Mouse (Mus musculus) c-Kit-negative CD71-positive TER-119-positive erythroid progenitor cells, embryonic 14.5 days (primary cell): ENCODE results near the gene Lrrc29.
A peak's percentile ranks its signal among the peaks of the same experiment; 100 is the strongest.
"Not testable (repeated sequence)": the region's sequence is repeated elsewhere in the genome, so short reads cannot be mapped to it uniquely, and the experiment has no call there.

Experiments
- DNase-seq: peaks from one replicate; pipeline ENCODE4 v3.0.0-alpha.2; 2013; ENCODE audit warnings: low read depth, low spot score

The Lrrc29 gene

GRCm38 (mm10) chr8:105291364-105291763 lies 34.7 kb downstream of the Lrrc29 start:
- DNase-seq = not testable (repeated sequence)

GRCm38 (mm10) chr8:105290554-105291314 lies 35.3 kb downstream of the Lrrc29 start:
- peak; percentile 79 for DNase-seq

GRCm38 (mm10) chr8:105289805-105290460 lies 36.1 kb downstream of the Lrrc29 start, which contains the start of gene 4931428F04Rik:
4931428F04Rik (minus strand) TSS chr8:105289864.
- no peak for DNase-seq

DNA sequence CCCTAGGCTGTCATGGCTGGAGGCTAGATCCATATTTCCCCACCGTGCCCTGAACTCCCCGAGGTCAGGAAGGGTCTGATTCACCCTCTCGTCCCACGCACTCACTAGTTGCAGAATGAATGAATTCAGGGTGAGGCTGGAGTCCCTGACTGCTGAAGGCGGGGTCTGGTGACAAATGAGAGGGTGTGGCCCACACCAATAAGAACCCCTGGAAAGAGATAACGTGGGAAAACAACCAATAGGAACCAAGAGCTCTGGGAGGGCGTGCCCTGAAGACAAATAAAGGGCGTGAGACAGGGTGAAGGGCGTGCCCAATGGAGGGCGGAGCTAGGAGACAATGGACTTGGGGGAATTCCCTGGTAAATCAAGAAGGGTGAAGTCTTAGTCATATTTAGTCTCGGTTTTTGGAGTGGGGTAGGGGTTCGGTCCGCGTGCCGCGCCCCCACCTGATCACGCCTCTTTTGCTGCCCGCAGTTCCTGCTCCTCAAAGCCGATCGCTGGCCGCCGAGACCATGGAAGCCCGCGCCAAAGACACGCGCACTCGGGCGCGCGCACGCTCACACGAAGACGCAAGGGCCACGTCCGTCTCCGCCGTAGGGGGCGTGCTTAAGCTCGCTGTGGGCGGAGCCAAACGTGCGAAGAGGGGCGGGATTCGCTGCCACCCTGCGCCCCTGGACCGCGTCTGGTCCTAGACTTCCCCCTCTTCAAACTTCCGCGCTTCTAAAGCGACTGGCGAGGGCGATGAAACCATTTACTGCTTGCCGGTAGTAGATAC lies 36.9 kb downstream of the Lrrc29 start:
- DNase-seq = no peak

DNA sequence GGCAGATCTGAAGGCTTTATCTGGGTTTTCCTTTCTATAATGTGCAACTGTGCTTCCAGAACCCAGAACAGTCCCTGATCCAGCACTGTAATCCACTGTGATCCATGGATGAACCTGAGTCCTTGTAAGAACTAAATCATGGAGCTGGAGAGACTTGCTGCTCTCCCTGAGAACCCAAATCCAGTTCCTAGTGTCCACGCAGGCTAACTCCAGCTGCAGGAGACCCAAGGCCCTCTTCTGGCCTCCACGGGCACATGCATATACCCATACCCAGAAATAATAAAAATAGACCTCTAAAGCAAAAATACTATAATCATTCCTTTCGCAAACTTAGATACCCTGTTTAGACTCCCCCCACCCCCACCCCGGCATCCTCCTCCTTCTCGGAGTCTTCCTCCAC lies 37.8 kb downstream of the Lrrc29 start:
- no peak for DNase-seq

GRCm38 (mm10) chr8:105286907-105287306 lies 39.2 kb downstream of the Lrrc29 start:
- no peak for DNase-seq

- DNase-seq = no peak
Observed at GRCm38 (mm10) chr8:105285514-105285913, 40.6 kb downstream of the Lrrc29 start.

DNA sequence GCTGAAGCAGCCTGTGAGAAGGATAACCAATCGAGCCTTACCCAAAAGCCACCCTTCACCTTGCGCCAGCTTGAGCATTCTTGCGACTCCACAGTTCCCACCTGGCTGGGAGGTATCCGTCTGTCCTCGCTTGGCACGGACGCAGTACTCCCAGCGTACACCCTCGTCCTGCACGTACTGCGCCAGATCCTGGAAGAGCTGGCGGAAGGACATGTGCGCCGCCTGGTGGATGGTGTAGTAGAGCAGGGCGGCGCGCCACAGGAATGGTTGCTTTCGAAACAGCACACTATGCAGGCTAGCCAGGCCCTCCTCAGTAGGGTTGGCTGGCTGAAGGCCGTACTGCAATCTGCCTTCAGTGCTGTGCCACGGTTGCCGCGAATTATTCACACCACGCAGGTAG lies 43.0 kb downstream of the Lrrc29 start:
- no peak for DNase-seq

- DNase-seq = no peak
Observed at GRCm38 (mm10) chr8:105282239-105282638, 43.8 kb downstream of the Lrrc29 start.

- DNase-seq = no peak
Observed at GRCm38 (mm10) chr8:105281821-105282220, 44.3 kb downstream of the Lrrc29 start.

DNA sequence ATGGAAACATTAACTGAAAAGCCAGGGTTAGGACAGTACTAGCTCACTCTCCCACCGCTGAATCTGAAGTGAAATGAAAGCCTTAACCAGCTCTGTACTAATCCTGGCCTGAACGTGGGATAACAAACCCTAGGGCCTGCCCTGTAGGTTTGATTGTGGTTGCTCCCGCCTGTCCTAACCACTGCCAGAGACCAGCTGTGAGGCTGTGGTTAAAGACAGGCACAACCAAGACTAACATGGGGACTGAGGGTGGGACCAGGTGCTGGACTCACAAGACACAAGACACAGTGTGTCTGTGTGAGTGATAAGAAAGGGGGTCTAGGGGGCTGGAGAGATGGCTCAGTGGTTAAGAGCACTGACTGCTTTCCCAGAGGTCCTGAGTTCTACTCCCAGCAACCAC lies 45.5 kb downstream of the Lrrc29 start:
- DNase-seq = no peak

DNA sequence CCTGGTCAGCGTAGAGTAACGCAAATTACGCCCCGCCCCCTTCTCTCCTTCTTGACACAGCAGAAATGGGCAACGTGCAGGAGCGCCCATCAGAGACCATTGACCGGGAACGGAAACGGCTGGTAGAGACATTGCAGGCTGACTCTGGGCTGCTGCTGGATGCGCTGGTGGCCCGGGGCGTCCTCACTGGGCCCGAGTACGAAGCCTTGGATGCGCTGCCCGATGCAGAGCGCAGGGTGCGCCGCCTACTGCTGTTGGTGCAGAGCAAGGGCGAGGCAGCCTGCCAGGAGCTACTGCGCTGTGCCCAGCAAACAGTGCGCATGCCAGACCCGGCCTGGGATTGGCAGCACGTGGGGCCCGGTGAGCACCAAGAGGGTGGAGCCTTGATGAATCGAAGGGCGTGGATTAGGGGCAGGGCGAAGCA lies 47.2 kb downstream of the Lrrc29 start:
- no peak for DNase-seq

DNA sequence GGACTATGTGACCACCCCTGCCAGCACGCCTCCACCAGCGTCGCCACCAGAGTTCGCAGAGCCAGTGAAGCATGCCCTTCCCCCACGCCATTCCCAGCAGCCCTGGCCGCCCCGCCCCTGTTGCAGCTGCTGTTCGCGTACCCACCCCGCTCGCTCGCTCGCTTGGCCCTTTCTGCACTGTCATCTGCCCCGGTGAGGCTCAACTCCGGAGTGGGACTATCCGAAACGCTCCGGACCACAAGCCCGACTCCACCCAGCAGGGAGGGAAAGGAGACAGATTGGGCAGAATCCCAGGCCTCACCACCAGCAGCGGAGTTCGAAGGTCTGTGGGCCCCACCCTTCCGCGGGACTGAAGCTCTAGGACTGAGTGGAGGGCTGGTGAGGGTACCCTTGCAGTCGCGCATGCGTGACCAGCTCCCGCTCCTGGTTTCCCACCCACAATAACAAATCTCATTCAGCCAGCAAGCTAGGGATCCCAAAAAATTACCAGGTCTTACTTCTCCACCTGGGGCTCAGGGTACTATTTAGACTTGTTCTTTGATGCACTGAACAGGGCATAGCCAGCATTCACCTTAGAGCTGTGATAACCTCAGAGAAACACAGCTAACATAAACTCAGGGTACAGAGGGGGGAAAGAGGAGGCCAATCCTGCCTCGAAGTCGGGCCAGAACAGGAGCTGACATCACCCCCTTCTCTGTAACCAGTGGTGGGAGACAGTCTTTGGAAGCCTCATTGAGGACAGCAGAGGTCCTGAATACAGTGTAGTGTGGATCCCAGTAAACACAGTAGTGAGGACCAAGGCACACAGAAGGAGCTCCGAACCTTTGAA lies 49.6 kb downstream of the Lrrc29 start:
- DNase-seq = no peak

DNA sequence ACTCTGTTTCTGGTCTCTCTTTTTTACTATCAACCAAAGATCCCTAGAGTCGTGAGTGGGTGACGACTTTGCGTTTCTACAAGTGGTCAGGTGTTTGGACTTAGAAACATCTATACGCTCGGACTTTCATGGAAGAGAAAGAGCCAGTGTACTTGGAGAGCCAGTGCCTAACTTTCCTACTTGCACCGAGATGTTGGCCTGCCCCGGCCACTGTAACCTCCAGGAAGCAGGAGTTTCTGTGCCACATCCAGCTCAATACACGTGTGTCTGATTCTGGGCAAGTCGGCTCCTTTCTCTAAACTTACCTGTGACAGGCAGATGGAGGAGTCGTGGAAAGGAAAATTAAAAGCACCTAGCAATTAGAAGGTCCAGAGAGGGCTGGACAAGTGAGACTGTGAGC lies 50.2 kb downstream of the Lrrc29 start, which contains the start of gene Nol3:
Gene Nol3 (plus strand): TSS at position 301 of the 400 bp plus-strand sequence.
- no peak for DNase-seq

- DNase-seq = no peak
Observed at GRCm38 (mm10) chr8:105275387-105275786, 50.7 kb downstream of the Lrrc29 start.

GRCm38 (mm10) chr8:105270916-105271186 lies 55.2 kb downstream of the Lrrc29 start:
- no peak for DNase-seq

- no peak for DNase-seq
Observed at GRCm38 (mm10) chr8:105270101-105270915, 55.8 kb downstream of the Lrrc29 start.

- no peak for DNase-seq
Observed at GRCm38 (mm10) chr8:105269461-105269947, 56.6 kb downstream of the Lrrc29 start, which contains the start of gene Hsf4. Hsf4 (plus strand) TSS chr8:105269801.

DNA sequence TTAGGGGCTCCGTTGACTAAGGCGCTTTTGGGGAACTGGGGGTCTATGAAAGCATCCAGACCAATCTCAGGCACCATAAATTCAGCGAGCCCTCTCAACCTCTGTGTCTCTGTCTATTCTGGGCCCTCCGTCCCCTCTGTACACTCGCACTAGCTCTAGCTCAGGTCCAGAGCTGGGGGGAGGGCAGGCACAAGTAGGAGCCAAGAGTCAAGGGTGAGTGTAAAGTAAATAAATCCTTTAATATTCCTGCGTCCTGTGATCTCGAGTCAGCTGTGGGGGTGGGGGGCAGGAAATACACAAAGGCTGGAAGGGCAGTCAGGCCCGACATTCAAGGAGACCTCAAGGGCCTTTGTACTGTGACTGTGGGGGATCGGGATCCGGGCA lies 57.0 kb downstream of the Lrrc29 start:
- no peak for DNase-seq

DNA sequence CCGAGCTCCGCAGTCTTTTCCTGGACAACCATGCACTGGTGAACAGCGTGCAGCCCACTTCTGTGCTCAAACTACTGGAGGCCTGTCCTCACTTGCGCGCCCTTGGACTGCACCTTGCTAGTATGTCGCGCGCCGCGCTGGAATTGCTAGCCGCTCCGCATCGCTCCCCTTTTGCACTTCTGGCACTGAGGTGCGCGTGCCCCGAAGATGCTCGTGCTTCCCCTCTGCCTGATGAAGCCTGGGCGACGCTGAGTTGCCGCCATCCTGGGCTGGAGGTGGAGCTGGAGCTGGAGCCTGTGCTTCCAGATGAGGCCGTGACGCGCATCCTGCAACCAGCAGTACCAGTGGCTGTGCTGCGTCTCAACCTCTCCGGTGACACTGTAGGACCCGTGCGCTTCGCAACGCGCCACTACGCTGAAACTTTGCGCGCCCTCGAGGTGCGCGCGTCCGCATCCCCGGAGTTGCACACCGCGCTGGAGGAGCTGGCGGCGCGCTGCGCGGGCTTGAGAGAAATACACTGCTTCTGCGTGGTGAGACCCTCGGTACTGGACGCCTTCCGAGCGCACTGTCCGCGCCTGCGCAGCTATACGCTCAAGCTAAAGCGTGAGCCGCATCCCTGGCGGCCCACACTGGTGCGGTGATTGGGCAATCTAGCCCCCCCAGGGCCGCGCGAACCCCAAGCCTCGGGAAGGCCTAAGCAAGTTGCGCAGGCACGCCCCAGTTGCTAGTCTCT lies 57.6 kb downstream of the Lrrc29 start:
- no peak for DNase-seq
